19 mouse cellular contexts compared by ENCODE assay signal in genomic region chr17:47767456-47768141, GRCm38 (mm10). TPM values are rescaled to one million over a fixed set of nuclear protein-coding genes. Genes with fewer than 3 reads are reported as not detected.
ATAC-seq and TF ChIP-seq lines count a peak whose summit lies in the region.
"Had no signal": no experiment of that assay in that cellular context is flagged by ENCODE, and none has a peak within 500 bp of the region (broad histone marks: within the 10 kb centered on the region; RNA-seq: fewer than 3 reads in every experiment).

No protein-coding gene starts in this region.

- peaks cover 19% of the 10 kb centered on the region for H3K9me3 ChIP-seq in megakaryocyte, embryonic 14.5 days
- H3K9me3 ChIP-seq in liver, embryonic 12.5 days (replicated peaks) = no peaks in the 10 kb centered on the region; the same call in 1 of the 2 replicates
- peaks cover 10% of the 10 kb centered on the region for H3K9me3 ChIP-seq in stomach, embryonic 16.5 days (replicated peaks; ENCODE audit: control insufficient read depth, low read length)
- H3K9me3 ChIP-seq in midbrain, embryonic 16.5 days (replicated peaks; ENCODE audit: control insufficient read depth, low read length, poor library complexity, severe bottlenecking) = peaks cover 3% of the 10 kb centered on the region; the same call in 1 of the 2 replicates
- 0 out of 2 replicates have a peak, but pooled peaks cover 4% of the 10 kb centered on the region for H3K9me3 ChIP-seq in neural tube, embryonic 15.5 days (replicated peaks)
- H3K9me3 ChIP-seq: hindbrain, embryonic 15.5 days had no signal

- peaks cover 68% of the 10 kb centered on the region for H3K27me3 ChIP-seq in megakaryocyte, embryonic 14.5 days (replicated peaks)
- 0 out of 2 replicates have a peak, but pooled peaks cover 12% of the 10 kb centered on the region for H3K27me3 ChIP-seq in liver, embryonic 12.5 days (replicated peaks)
- H3K27me3 ChIP-seq in stomach, embryonic 16.5 days (ENCODE audit: control insufficient read depth, insufficient read depth, low read length) = peaks cover 3% of the 10 kb centered on the region; the same call in 1 of the 2 replicates
- no peaks in the 10 kb centered on the region for H3K27me3 ChIP-seq in midbrain, embryonic 16.5 days (ENCODE audit: control insufficient read depth, insufficient read depth, low read depth, low read length)
- no peaks in the 10 kb centered on the region for H3K27me3 ChIP-seq in neural tube, embryonic 15.5 days (replicated peaks)
- H3K27me3 ChIP-seq: embryonic facial prominence, embryonic 12.5 days; hindbrain, embryonic 15.5 days; kidney, embryonic 15.5 days had no signal

- peak overlapping the region; percentile 44 for H3K4me3 ChIP-seq in megakaryocyte, embryonic 14.5 days (replicated peaks)
- peak overlapping the region; percentile 54 for H3K4me3 ChIP-seq in bone marrow macrophage, adult 2 months (ENCODE audit: insufficient read depth, low read length)
- H3K4me3 ChIP-seq in liver, embryonic 12.5 days = no peak overlapping the region
- no peak overlapping the region for H3K4me3 ChIP-seq in stomach, embryonic 16.5 days (replicated peaks; ENCODE audit: low read length)
- no peak overlapping the region for H3K4me3 ChIP-seq in midbrain, embryonic 16.5 days (ENCODE audit: low read depth, low read length)
- no peak overlapping the region for H3K4me3 ChIP-seq in neural tube, embryonic 15.5 days (replicated peaks)
- H3K4me3 ChIP-seq: embryonic facial prominence, embryonic 12.5 days; forebrain, embryonic 10.5 days; hindbrain, embryonic 15.5 days; kidney, embryonic 15.5 days had no signal

- no peak for TF ChIP-seq CTCF in bone marrow macrophage, adult 2 months (IDR thresholded peaks at IDR 0.05; ENCODE audit: low read depth, low read length)

- H3K4me2 ChIP-seq in liver, embryonic 12.5 days = peak overlapping the region; percentile 52
- no peak overlapping the region for H3K4me2 ChIP-seq in stomach, embryonic 16.5 days (ENCODE audit: low read depth, low read length)
- H3K4me2 ChIP-seq in midbrain, embryonic 16.5 days (ENCODE audit: low read length) = no peak overlapping the region
- H3K4me2 ChIP-seq in neural tube, embryonic 15.5 days = no peak overlapping the region
- H3K4me2 ChIP-seq: embryonic facial prominence, embryonic 12.5 days; hindbrain, embryonic 15.5 days; kidney, embryonic 15.5 days had no signal

- no peak for TF ChIP-seq POLR2A in bone marrow macrophage, adult 2 months (IDR thresholded peaks at IDR 0.05; ENCODE audit: borderline replicate concordance, low read depth, low read length)

- no peak for ATAC-seq in megakaryocyte, adult 5-6 weeks (ENCODE audit: poor library complexity, severe bottlenecking)
- peak; percentile 56; the same call in 1 of the 2 replicates for ATAC-seq in liver, embryonic 12.5 days
- peak; percentile 2; the same call in 1 of the 2 replicates for ATAC-seq in stomach, embryonic 16.5 days (ENCODE audit: insufficient read depth, low FRiP score)
- no peak for ATAC-seq in midbrain, embryonic 16.5 days
- ATAC-seq in granulocyte monocyte progenitor cell, adult 5-6 weeks (replicated peaks; ENCODE audit: poor library complexity, severe bottlenecking) = no peak
- ATAC-seq in neural tube, embryonic 15.5 days (ENCODE audit: low FRiP score) = no peak
- ATAC-seq: CD4-positive, CD25-positive, alpha-beta regulatory T cell, adult 4 months; lung, postnatal 0 days had no signal

- peaks cover 3% of the 10 kb centered on the region for H3K36me3 ChIP-seq in megakaryocyte, embryonic 14.5 days (replicated peaks; ENCODE audit: low read length)
- no peaks in the 10 kb centered on the region for H3K36me3 ChIP-seq in liver, embryonic 12.5 days
- no peaks in the 10 kb centered on the region for H3K36me3 ChIP-seq in stomach, embryonic 16.5 days (ENCODE audit: control insufficient read depth, insufficient read depth, low read length)
- no peaks in the 10 kb centered on the region for H3K36me3 ChIP-seq in midbrain, embryonic 16.5 days (ENCODE audit: control insufficient read depth, insufficient read depth, low read length)
- H3K36me3 ChIP-seq in neural tube, embryonic 15.5 days = no peaks in the 10 kb centered on the region
- H3K36me3 ChIP-seq: embryonic facial prominence, embryonic 12.5 days; forebrain, embryonic 10.5 days; hindbrain, embryonic 15.5 days; kidney, embryonic 15.5 days had no signal

- WGBS in liver, embryonic 12.5 days (ENCODE audit: insufficient replicate concordance) = 38% methylated on average over 17 of the region's 17 CpGs
- WGBS in stomach, embryonic 16.5 days = 42% methylated on average over 15 of the region's 17 CpGs
- WGBS in midbrain, embryonic 16.5 days = 59% methylated on average over 14 of the region's 17 CpGs
- 57% methylated on average over 12 of the region's 17 CpGs for WGBS in neural tube, embryonic 15.5 days

- peak overlapping the region; percentile 99 for H3K27ac ChIP-seq in bone marrow macrophage, adult 2 months (ENCODE audit: insufficient read depth, low read depth, low read length)
- H3K27ac ChIP-seq in liver, embryonic 12.5 days = peak overlapping the region; percentile 49; the same call in 1 of the 2 replicates
- H3K27ac ChIP-seq in stomach, embryonic 16.5 days (ENCODE audit: low read length) = no peak overlapping the region; the same call in 1 of the 2 replicates
- H3K27ac ChIP-seq in midbrain, embryonic 16.5 days (ENCODE audit: low read length) = no peak overlapping the region
- no peak overlapping the region for H3K27ac ChIP-seq in neural tube, embryonic 15.5 days (replicated peaks)
- H3K27ac ChIP-seq: embryonic facial prominence, embryonic 12.5 days; forebrain, embryonic 10.5 days; hindbrain, embryonic 15.5 days; kidney, embryonic 15.5 days had no signal

- H3K4me1 ChIP-seq in megakaryocyte, embryonic 14.5 days = peaks cover 22% of the 10 kb centered on the region
- peaks cover 63% of the 10 kb centered on the region for H3K4me1 ChIP-seq in bone marrow macrophage, adult 2 months (ENCODE audit: control insufficient read depth, insufficient read depth, low read length)
- H3K4me1 ChIP-seq in liver, embryonic 12.5 days = peaks cover 47% of the 10 kb centered on the region
- peaks cover 12% of the 10 kb centered on the region for H3K4me1 ChIP-seq in stomach, embryonic 16.5 days (ENCODE audit: control insufficient read depth, insufficient read depth, low read length)
- no peaks in the 10 kb centered on the region for H3K4me1 ChIP-seq in midbrain, embryonic 16.5 days (ENCODE audit: control insufficient read depth, insufficient read depth, low read length)
- H3K4me1 ChIP-seq in neural tube, embryonic 15.5 days = peaks cover 9% of the 10 kb centered on the region

- H3K9ac ChIP-seq in liver, embryonic 12.5 days = no peak overlapping the region
- no peak overlapping the region for H3K9ac ChIP-seq in stomach, embryonic 16.5 days (ENCODE audit: low read length)
- H3K9ac ChIP-seq in midbrain, embryonic 16.5 days (ENCODE audit: low read depth, low read length) = no peak overlapping the region
- H3K9ac ChIP-seq in neural tube, embryonic 15.5 days (replicated peaks) = no peak overlapping the region
- H3K9ac ChIP-seq: embryonic facial prominence, embryonic 12.5 days; hindbrain, embryonic 15.5 days; kidney, embryonic 15.5 days had no signal

RNA-seq across cellular contexts. Expression of gene Tfeb, which starts 30.8 kb away (rescaled TPM):
- polyA plus RNA-seq in megakaryocyte, embryonic 14.5 days (2012; ENCODE audit: insufficient read depth, low replicate concordance) = 20.9 and 34.8 TPM in 2 replicates
- total RNA-seq in megakaryocyte, adult 5-6 weeks (2015) = 31.0 and 31.7 TPM in 2 replicates
- total RNA-seq in megakaryocyte, adult 5-6 weeks (2017) = 38.5 and 39.9 TPM in 2 replicates
- 43.2 and 48.4 TPM in 2 replicates for polyA plus RNA-seq in bone marrow macrophage, adult 2 months (2012; ENCODE audit: insufficient read depth, insufficient read length, missing spikeins)
- 5.6 and 5.8 TPM in 2 replicates for polyA plus RNA-seq in liver, embryonic 12.5 days (2016; fragmentation: Nextera tagmentation; extraction: Ambion mirVana)
- 10.6 and 11.5 TPM in 2 replicates for polyA plus RNA-seq in stomach, embryonic 16.5 days (2015; fragmentation: Nextera tagmentation; extraction: Ambion mirVana)
- 2.9 and 3.0 TPM in 2 replicates for polyA plus RNA-seq in midbrain, embryonic 16.5 days (2015; fragmentation: Nextera tagmentation; extraction: Ambion mirVana)
- total RNA-seq in granulocyte monocyte progenitor cell, adult 5-6 weeks (2014; fragmentation: Nextera tagmentation) = 6.7 and 9.4 TPM in 2 replicates
- total RNA-seq in granulocyte monocyte progenitor cell, adult 5-6 weeks (2017) = 6.9 and 7.8 TPM in 2 replicates
- polyA plus RNA-seq in neural tube, embryonic 15.5 days (2015; fragmentation: Nextera tagmentation; extraction: Ambion mirVana) = 3.7 and 5.5 TPM in 2 replicates

RNA-seq across cellular contexts. Expression of gene Pgc, which starts 41.0 kb away (rescaled TPM):
- not detected in 2 replicates for polyA plus RNA-seq in megakaryocyte, embryonic 14.5 days (2012; ENCODE audit: insufficient read depth, low replicate concordance)
- total RNA-seq in megakaryocyte, adult 5-6 weeks (2015) = not detected in 2 replicates
- not detected in 2 replicates for total RNA-seq in megakaryocyte, adult 5-6 weeks (2017)
- polyA plus RNA-seq in bone marrow macrophage, adult 2 months (2012; ENCODE audit: insufficient read depth, insufficient read length, missing spikeins) = not detected in 2 replicates
- polyA plus RNA-seq in liver, embryonic 12.5 days (2016; fragmentation: Nextera tagmentation; extraction: Ambion mirVana) = not detected in 2 replicates
- 122 and 198 TPM in 2 replicates for polyA plus RNA-seq in stomach, embryonic 16.5 days (2015; fragmentation: Nextera tagmentation; extraction: Ambion mirVana)
- 0.13 TPM in 1 of 2 replicates, not detected in the other for polyA plus RNA-seq in midbrain, embryonic 16.5 days (2015; fragmentation: Nextera tagmentation; extraction: Ambion mirVana)
- total RNA-seq in granulocyte monocyte progenitor cell, adult 5-6 weeks (2014; fragmentation: Nextera tagmentation) = not detected in 2 replicates
- not detected in 2 replicates for total RNA-seq in granulocyte monocyte progenitor cell, adult 5-6 weeks (2017)
- 0.17 TPM in 1 of 2 replicates, not detected in the other for polyA plus RNA-seq in neural tube, embryonic 15.5 days (2015; fragmentation: Nextera tagmentation; extraction: Ambion mirVana)
- total RNA-seq: adrenal gland, adult 8-10 months; left cerebral cortex, postnatal 4 days had no signal
- polyA plus RNA-seq: CD4-positive, CD25-positive, alpha-beta regulatory T cell, adult 4 months; embryonic facial prominence, embryonic 12.5 days; forebrain, embryonic 10.5 days; heart, postnatal 0 days; midbrain, embryonic 14.5 days; neural tube, embryonic 14.5 days had no signal

Comparison
In these comparisons a context has a peak if more than half of its experiments do, and no peak if none do; other contexts are left out.
1. H3K4me3 ChIP-seq: peak in megakaryocyte, embryonic 14.5 days (single experiment) and bone marrow macrophage, adult 2 months (single experiment); none in liver, embryonic 12.5 days (single experiment), stomach, embryonic 16.5 days (single experiment), midbrain, embryonic 16.5 days (single experiment) and neural tube, embryonic 15.5 days (single experiment).
2. ATAC-seq: peak in liver, embryonic 12.5 days (single experiment) and stomach, embryonic 16.5 days (single experiment); none in megakaryocyte, adult 5-6 weeks (single experiment), midbrain, embryonic 16.5 days (single experiment), granulocyte monocyte progenitor cell, adult 5-6 weeks (single experiment) and neural tube, embryonic 15.5 days (single experiment).
3. H3K27ac ChIP-seq: peak in bone marrow macrophage, adult 2 months (single experiment) and liver, embryonic 12.5 days (single experiment); none in stomach, embryonic 16.5 days (single experiment), midbrain, embryonic 16.5 days (single experiment) and neural tube, embryonic 15.5 days (single experiment).
4. RNA of gene Pgc, which starts 41.0 kb away (polyA plus RNA-seq): 122 to 198 TPM in stomach, embryonic 16.5 days; 0.13 TPM in midbrain, embryonic 16.5 days, not detected in megakaryocyte, embryonic 14.5 days, not detected in bone marrow macrophage, adult 2 months, not detected in liver, embryonic 12.5 days and 0.17 TPM in neural tube, embryonic 15.5 days; every median in the first group is over 100 times any median in the second.